Mouse (Mus musculus): ENCODE measurements around the gene Kcnc2. TPM values are rescaled to one million over a fixed set of nuclear protein-coding genes. Genes with fewer than 3 reads are reported as not detected.

The Kcnc2 gene
- total and polyA plus RNA-seq, 2 experiments from 2014 or later, result 6.1 to 17.9 TPM

- TF ChIP-seq CTCF (IDR thresholded peaks at IDR 0.05; ENCODE audit: low read depth), result no peak
- Histone ChIP-seq H3K36me3 (ENCODE audit: insufficient read depth) (no peaks in the 10 kb centered on the region; the same call in 1 of the 2 replicates), H3K27ac (ENCODE audit: low read depth, low read length) (no peak overlapping the region), H3K4me1 (ENCODE audit: insufficient read depth) (no peaks in the 10 kb centered on the region), H3K9me3 (ENCODE audit: low read length) (no peaks in the 10 kb centered on the region), H3K4me2 (ENCODE audit: low read depth) (no peak overlapping the region), H3K27me3 (ENCODE audit: insufficient read depth, low read length) (no peaks in the 10 kb centered on the region), H3K4me3 (ENCODE audit: low read depth, low read length) (no peak overlapping the region), H3K9ac (no peak overlapping the region)
- DNase-seq (no peak), ATAC-seq (no peak)
- WGBS, result 84% methylated on average over 5 of the region's 5 CpGs
Measured at GRCm38 (mm10) chr10:112450910-112451309, 180.0 kb downstream of the Kcnc2 start.

- no peak for DNase-seq
- TF ChIP-seq CTCF (IDR thresholded peaks at IDR 0.05; ENCODE audit: low read depth), result no peak
- H3K36me3 ChIP-seq (ENCODE audit: insufficient read depth), result no peaks in the 10 kb centered on the region
- no peak overlapping the region for H3K27ac ChIP-seq (ENCODE audit: low read depth, low read length)
- WGBS, result 82% methylated on average over 6 of the region's 6 CpGs
- no peaks in the 10 kb centered on the region for H3K4me1 ChIP-seq (ENCODE audit: insufficient read depth)
- no peak for ATAC-seq
- no peak overlapping the region for H3K4me2 ChIP-seq (ENCODE audit: low read depth)
- no peak overlapping the region for H3K4me3 ChIP-seq (ENCODE audit: low read depth, low read length)
- no peaks in the 10 kb centered on the region for H3K27me3 ChIP-seq (ENCODE audit: insufficient read depth, low read length)
- no peak overlapping the region for H3K9ac ChIP-seq
- H3K9me3 ChIP-seq (ENCODE audit: low read length), result no peaks in the 10 kb centered on the region
Measured at GRCm38 (mm10) chr10:112468689-112469384, 197.9 kb downstream of the Kcnc2 start.

GRCm38 (mm10) chr10:112474122-112474810, 203.3 kb downstream of the Kcnc2 start:
- Histone ChIP-seq H3K27ac (ENCODE audit: low read depth, low read length) (no peak overlapping the region), H3K36me3 (ENCODE audit: insufficient read depth) (no peaks in the 10 kb centered on the region), H3K9ac (no peak overlapping the region), H3K9me3 (ENCODE audit: low read length) (no peaks in the 10 kb centered on the region), H3K4me3 (ENCODE audit: low read depth, low read length) (no peak overlapping the region), H3K27me3 (ENCODE audit: insufficient read depth, low read length) (no peaks in the 10 kb centered on the region), H3K4me1 (ENCODE audit: insufficient read depth) (no peaks in the 10 kb centered on the region), H3K4me2 (ENCODE audit: low read depth) (no peak overlapping the region)
- TF ChIP-seq CTCF (IDR thresholded peaks at IDR 0.05; ENCODE audit: low read depth), result no peak
- no peak for ATAC-seq
- DNase-seq, result no peak
- 93% methylated on average over 6 of the region's 6 CpGs for WGBS

GRCm38 (mm10) chr10:112481461-112481860, 210.5 kb downstream of the Kcnc2 start:
- Histone ChIP-seq H3K4me1 (ENCODE audit: insufficient read depth) (no peaks in the 10 kb centered on the region), H3K9me3 (ENCODE audit: low read length) (no peaks in the 10 kb centered on the region), H3K36me3 (ENCODE audit: insufficient read depth) (no peaks in the 10 kb centered on the region), H3K27ac (ENCODE audit: low read depth, low read length) (no peak overlapping the region), H3K4me2 (ENCODE audit: low read depth) (no peak overlapping the region), H3K4me3 (ENCODE audit: low read depth, low read length) (no peak overlapping the region), H3K27me3 (ENCODE audit: insufficient read depth, low read length) (no peaks in the 10 kb centered on the region), H3K9ac (no peak overlapping the region)
- DNase-seq, result no peak
- no peak for TF ChIP-seq CTCF (IDR thresholded peaks at IDR 0.05; ENCODE audit: low read depth)
- ATAC-seq, result no peak
- 91% methylated on average over 2 of the region's 2 CpGs for WGBS

GRCm38 (mm10) chr10:112481921-112482607, 211.1 kb downstream of the Kcnc2 start:
- H3K27me3 ChIP-seq (ENCODE audit: insufficient read depth, low read length), result no peaks in the 10 kb centered on the region
- H3K9me3 ChIP-seq (ENCODE audit: low read length), result no peaks in the 10 kb centered on the region
- DNase-seq (no peak), ATAC-seq (no peak)
- no peaks in the 10 kb centered on the region for H3K4me1 ChIP-seq (ENCODE audit: insufficient read depth)
- H3K9ac ChIP-seq, result no peak overlapping the region
- TF ChIP-seq CTCF (IDR thresholded peaks at IDR 0.05; ENCODE audit: low read depth), result no peak
- H3K27ac ChIP-seq (ENCODE audit: low read depth, low read length), result no peak overlapping the region
- H3K4me2 ChIP-seq (ENCODE audit: low read depth), result no peak overlapping the region
- no peaks in the 10 kb centered on the region for H3K36me3 ChIP-seq (ENCODE audit: insufficient read depth)
- no peak overlapping the region for H3K4me3 ChIP-seq (ENCODE audit: low read depth, low read length)
- 91% methylated on average over 9 of the region's 9 CpGs for WGBS

GRCm38 (mm10) chr10:112484387-112485105, 213.6 kb downstream of the Kcnc2 start:
- Histone ChIP-seq H3K27me3 (ENCODE audit: insufficient read depth, low read length) (no peaks in the 10 kb centered on the region), H3K27ac (ENCODE audit: low read depth, low read length) (no peak overlapping the region), H3K4me3 (ENCODE audit: low read depth, low read length) (no peak overlapping the region), H3K9me3 (ENCODE audit: low read length) (no peaks in the 10 kb centered on the region), H3K36me3 (ENCODE audit: insufficient read depth) (no peaks in the 10 kb centered on the region), H3K9ac (no peak overlapping the region), H3K4me2 (ENCODE audit: low read depth) (no peak overlapping the region), H3K4me1 (ENCODE audit: insufficient read depth) (no peaks in the 10 kb centered on the region)
- no peak for TF ChIP-seq CTCF (IDR thresholded peaks at IDR 0.05; ENCODE audit: low read depth)
- ATAC-seq (no peak), DNase-seq (no peak)
- 81% methylated on average over 11 of the region's 11 CpGs for whole genome bisulfite sequencing
